In the genomic region with DNA sequence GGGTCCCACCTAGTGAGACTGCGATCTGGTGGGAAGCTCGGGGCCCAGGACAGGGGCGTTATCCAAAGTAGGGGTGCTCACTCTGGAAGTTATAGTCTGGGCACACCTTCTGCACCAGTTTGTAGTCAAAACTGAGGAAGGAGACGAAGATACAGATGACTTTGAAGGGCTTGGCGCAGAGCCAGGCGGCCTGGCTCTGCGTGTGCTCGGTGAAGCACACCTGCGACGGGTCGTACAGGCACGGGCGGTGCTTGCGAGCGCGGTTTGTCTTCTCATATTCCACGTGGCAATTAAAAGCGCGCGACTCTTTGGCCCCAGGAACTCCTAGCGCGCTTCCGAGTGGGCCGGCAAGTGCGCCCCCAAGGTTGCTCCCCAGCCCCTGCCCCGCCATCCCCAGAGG, we compare ENCODE assay signal across 8 mouse cellular contexts. TPM values are rescaled to one million over a fixed set of nuclear protein-coding genes. Genes with fewer than 3 reads are reported as not detected.
A peak's percentile ranks its signal among the peaks of the same experiment; 100 is the strongest.
DNase-seq lines count a peak whose midpoint lies in the region; ATAC-seq and TF ChIP-seq lines count a peak whose summit lies in the region.

No protein-coding gene starts in this region.

- no peak overlapping the region for H3K27ac ChIP-seq in lung, embryonic 15.5 days
- H3K27ac ChIP-seq in forebrain, postnatal 0 days (ENCODE audit: low read depth, low read length), result no peak overlapping the region
- H3K27ac ChIP-seq in midbrain, embryonic 10.5 days (replicated peaks), result peak overlapping the region; percentile 61; the same call in 1 of the 2 replicates

- no peaks in the 10 kb centered on the region for H3K9me3 ChIP-seq in lung, embryonic 15.5 days
- H3K9me3 ChIP-seq in forebrain, postnatal 0 days (ENCODE audit: low read length), result no peaks in the 10 kb centered on the region
- H3K9me3 ChIP-seq in midbrain, embryonic 10.5 days (replicated peaks), result no peaks in the 10 kb centered on the region

- no peak for DNase-seq in lung, postnatal 25 days (ENCODE audit: low spot score)
- DNase-seq in forebrain, postnatal 0 days, result no peak
- DNase-seq in midbrain, embryonic 10.5 days (ENCODE audit: low spot score), result no peak
- DNase-seq in thymus, postnatal 25 days, result peak; percentile 70
- DNase-seq in gastrocnemius, postnatal 25 days, result no peak
- DNase-seq in gastrocnemius, postnatal 14 days, result no peak

- peaks cover 83% of the 10 kb centered on the region for H3K27me3 ChIP-seq in lung, embryonic 15.5 days
- H3K27me3 ChIP-seq in forebrain, postnatal 0 days (ENCODE audit: insufficient read depth, low read length), result peaks cover 51% of the 10 kb centered on the region
- H3K27me3 ChIP-seq in midbrain, embryonic 10.5 days (ENCODE audit: low read depth, poor library complexity, severe bottlenecking), result peaks cover 85% of the 10 kb centered on the region

- H3K36me3 ChIP-seq in lung, embryonic 15.5 days, result no peaks in the 10 kb centered on the region
- no peaks in the 10 kb centered on the region for H3K36me3 ChIP-seq in forebrain, postnatal 0 days (ENCODE audit: insufficient read depth)
- H3K36me3 ChIP-seq in midbrain, embryonic 10.5 days, result no peaks in the 10 kb centered on the region

- intact Hi-C loops in gastrocnemius, postnatal 14 days (cut with DNase I; ENCODE audit: low total_unique reads), result no loop called here

- WGBS in lung, embryonic 15.5 days, result 1% methylated on average over 26 of the region's 26 CpGs
- WGBS in forebrain, postnatal 0 days, result 7% methylated on average over 26 of the region's 26 CpGs
- 2% methylated on average over 26 of the region's 26 CpGs for WGBS in midbrain, embryonic 10.5 days

- ATAC-seq in lung, embryonic 15.5 days (ENCODE audit: borderline replicate concordance, extremely low read depth, low FRiP score, low TSS enrichment), result no peak
- ATAC-seq in forebrain, postnatal 0 days, result no peak
- ATAC-seq in inflammation-experienced regulatory T-cells, adult 6 months, result no peak

- peak overlapping the region; percentile 56 for H3K4me2 ChIP-seq in lung, embryonic 15.5 days
- H3K4me2 ChIP-seq in forebrain, postnatal 0 days (ENCODE audit: low read depth), result peak overlapping the region; percentile 32

- no peak for TF ChIP-seq CTCF in forebrain, postnatal 0 days (IDR thresholded peaks at IDR 0.05; ENCODE audit: low read depth)

- H3K4me3 ChIP-seq in lung, embryonic 15.5 days, result peak overlapping the region; percentile 27
- 0 out of 2 replicates have a peak overlapping the region, but pooled peaks have one; percentile 11 for H3K4me3 ChIP-seq in forebrain, postnatal 0 days (ENCODE audit: low read depth, low read length)
- H3K4me3 ChIP-seq in midbrain, embryonic 10.5 days, result peak overlapping the region; percentile 44

- H3K9ac ChIP-seq in lung, embryonic 15.5 days, result no peak overlapping the region
- no peak overlapping the region for H3K9ac ChIP-seq in forebrain, postnatal 0 days

- peaks cover 33% of the 10 kb centered on the region for H3K4me1 ChIP-seq in lung, embryonic 15.5 days
- peaks cover 10% of the 10 kb centered on the region; the same call in 1 of the 2 replicates for H3K4me1 ChIP-seq in forebrain, postnatal 0 days (ENCODE audit: insufficient read depth)
- peaks cover 79% of the 10 kb centered on the region for H3K4me1 ChIP-seq in midbrain, embryonic 10.5 days

RNA-seq across cellular contexts. Expression of a gene that starts 3.8 kb away (rescaled TPM):
- polyA plus RNA-seq in lung, embryonic 15.5 days (2015; fragmentation: Nextera tagmentation; extraction: Ambion mirVana), result 110 and 111 TPM in 2 replicates
- 31.5 and 43.8 TPM in 2 replicates for total RNA-seq in forebrain, postnatal 0 days (2014; rRNA removed)
- polyA plus RNA-seq in forebrain, postnatal 0 days (2015; fragmentation: Nextera tagmentation; extraction: Ambion mirVana), result 39.0 and 39.9 TPM in 2 replicates
- polyA plus RNA-seq in midbrain, embryonic 10.5 days (2016; fragmentation: Nextera tagmentation; extraction: Ambion mirVana), result 107 and 121 TPM in 2 replicates
- 10 to 100 TPM; 38.2 to 43.2 (median 42.9) TPM for polyA plus RNA-seq in inflammation-experienced regulatory T-cells, adult 6 months (2017; shearing (Covaris generic))
- total RNA-seq in gastrocnemius, postnatal 25 days (2021), result 10 to 100 TPM; 24.9 to 26.6 TPM
- 10 to 100 TPM; 29.4 to 33.1 TPM for total RNA-seq in gastrocnemius, postnatal 14 days (2021)

RNA-seq across cellular contexts. Expression of a gene that starts 8.3 kb away (rescaled TPM):
- 1.3 and 1.9 TPM in 2 replicates for polyA plus RNA-seq in lung, embryonic 15.5 days (2015; fragmentation: Nextera tagmentation; extraction: Ambion mirVana)
- total RNA-seq in forebrain, postnatal 0 days (2014; rRNA removed), result 2.1 and 2.2 TPM in 2 replicates
- 19.9 and 22.6 TPM in 2 replicates for polyA plus RNA-seq in forebrain, postnatal 0 days (2015; fragmentation: Nextera tagmentation; extraction: Ambion mirVana)
- polyA plus RNA-seq in midbrain, embryonic 10.5 days (2016; fragmentation: Nextera tagmentation; extraction: Ambion mirVana), result 19.4 and 27.2 TPM in 2 replicates
- not detected for polyA plus RNA-seq in inflammation-experienced regulatory T-cells, adult 6 months (2017; shearing (Covaris generic))
- total RNA-seq in gastrocnemius, postnatal 25 days (2021), result under 1 TPM; 0.26 to 0.32 TPM
- total RNA-seq in gastrocnemius, postnatal 14 days (2021), result 1 to 10 TPM; 1.3 to 1.5 TPM

RNA-seq across cellular contexts. Expression of a gene that starts 11.3 kb away (rescaled TPM):
- polyA plus RNA-seq in lung, embryonic 15.5 days (2015; fragmentation: Nextera tagmentation; extraction: Ambion mirVana), result 89.4 and 100 TPM in 2 replicates
- total RNA-seq in forebrain, postnatal 0 days (2014; rRNA removed), result 4.9 and 15.5 TPM in 2 replicates
- 15.2 and 15.5 TPM in 2 replicates for polyA plus RNA-seq in forebrain, postnatal 0 days (2015; fragmentation: Nextera tagmentation; extraction: Ambion mirVana)
- polyA plus RNA-seq in midbrain, embryonic 10.5 days (2016; fragmentation: Nextera tagmentation; extraction: Ambion mirVana), result 5.2 and 5.8 TPM in 2 replicates
- not detected for polyA plus RNA-seq in inflammation-experienced regulatory T-cells, adult 6 months (2017; shearing (Covaris generic))
- total RNA-seq in gastrocnemius, postnatal 25 days (2021), result 10 to 100 TPM; 11.4 to 15.1 TPM
- total RNA-seq in gastrocnemius, postnatal 14 days (2021), result 10 to 100 TPM; 23.3 to 25.3 TPM

RNA-seq across cellular contexts. Expression of a gene that starts 24.6 kb away (rescaled TPM):
- polyA plus RNA-seq in lung, embryonic 15.5 days (2015; fragmentation: Nextera tagmentation; extraction: Ambion mirVana), result 0.64 and 1.0 TPM in 2 replicates
- 0.85 and 1.7 TPM in 2 replicates for total RNA-seq in forebrain, postnatal 0 days (2014; rRNA removed)
- 0.20 and 0.50 TPM in 2 replicates for polyA plus RNA-seq in forebrain, postnatal 0 days (2015; fragmentation: Nextera tagmentation; extraction: Ambion mirVana)
- 0.52 and 0.62 TPM in 2 replicates for polyA plus RNA-seq in midbrain, embryonic 10.5 days (2016; fragmentation: Nextera tagmentation; extraction: Ambion mirVana)
- polyA plus RNA-seq in inflammation-experienced regulatory T-cells, adult 6 months (2017; shearing (Covaris generic)), result under 1 TPM in 1 of 3 experiments, not detected in 2; 0.35 TPM
- 100 to 1,000 TPM; 308 to 367 TPM for total RNA-seq in gastrocnemius, postnatal 25 days (2021)
- 100 to 1,000 TPM; 315 to 336 TPM for total RNA-seq in gastrocnemius, postnatal 14 days (2021)
